Mouse (Mus musculus): ENCODE results near the gene Lsp1.

The Lsp1 gene

DNA sequence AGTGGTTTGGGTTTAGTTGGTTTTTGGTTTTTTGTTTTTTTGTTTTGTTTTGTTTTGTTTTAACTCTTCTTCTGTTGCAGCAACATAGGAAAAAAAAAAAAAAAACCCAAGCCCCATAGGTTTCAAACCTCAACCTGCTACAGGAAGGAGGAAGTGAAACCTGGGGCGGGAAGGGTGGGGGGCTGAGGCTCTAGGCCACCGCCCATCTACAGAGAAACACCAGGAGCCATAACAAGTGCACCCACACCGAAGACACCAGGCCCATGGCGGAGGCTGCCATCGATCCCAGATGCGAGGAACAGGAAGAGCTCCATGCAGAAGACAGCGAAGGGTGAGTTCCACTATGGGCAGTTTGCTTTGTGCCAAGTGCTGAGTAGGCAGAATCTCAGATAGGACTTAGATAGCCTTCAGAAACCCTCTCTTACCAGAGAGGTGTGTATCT, at the start of gene Lsp1:
Gene Lsp1 (plus strand): TSS at position 174 of the 442 bp plus-strand sequence.
- no peak for DNase-seq (ENCODE audit: low spot score)

DNA sequence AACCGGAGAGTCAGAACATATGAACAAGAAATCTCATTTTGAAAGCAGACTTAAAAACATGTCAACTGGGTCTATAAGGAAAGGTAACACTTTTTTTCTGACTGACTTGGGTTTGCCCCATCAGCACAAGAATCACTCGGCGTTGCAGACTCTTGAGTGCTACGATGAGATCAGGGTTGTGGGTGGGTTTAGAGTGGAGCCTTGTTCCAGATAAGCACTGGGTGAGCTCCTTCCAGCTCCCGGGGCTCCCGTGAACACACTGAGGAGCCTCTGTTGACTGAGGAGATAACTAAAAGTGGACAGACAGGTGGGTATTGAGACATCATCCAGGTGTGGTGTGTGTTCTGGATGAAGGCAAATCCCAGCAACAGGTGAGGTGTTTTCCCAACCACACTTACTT, 47.3 kb upstream of the Lsp1 start:
- DNase-seq (ENCODE audit: low spot score): no peak

DNA sequence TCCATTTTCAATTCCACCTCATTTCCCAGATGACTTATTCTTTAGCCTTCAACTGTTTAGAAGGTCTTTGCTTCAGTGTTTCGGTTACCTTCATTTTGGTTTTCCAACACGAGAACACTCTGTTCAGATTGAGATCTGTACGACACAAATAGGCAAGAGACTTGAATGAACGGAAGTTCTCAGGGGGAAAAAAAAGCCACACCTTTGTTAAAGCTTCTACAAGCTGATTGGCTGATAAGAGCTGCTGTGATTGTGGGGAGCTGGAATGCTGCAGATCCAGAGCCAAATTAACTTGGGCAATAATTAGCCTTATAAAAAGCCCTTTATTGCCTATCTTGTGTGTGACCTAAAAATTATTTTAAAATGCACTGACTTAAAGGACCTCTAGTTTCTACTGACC, 45.3 kb upstream of the Lsp1 start:
- no peak for DNase-seq (ENCODE audit: low spot score)

DNA sequence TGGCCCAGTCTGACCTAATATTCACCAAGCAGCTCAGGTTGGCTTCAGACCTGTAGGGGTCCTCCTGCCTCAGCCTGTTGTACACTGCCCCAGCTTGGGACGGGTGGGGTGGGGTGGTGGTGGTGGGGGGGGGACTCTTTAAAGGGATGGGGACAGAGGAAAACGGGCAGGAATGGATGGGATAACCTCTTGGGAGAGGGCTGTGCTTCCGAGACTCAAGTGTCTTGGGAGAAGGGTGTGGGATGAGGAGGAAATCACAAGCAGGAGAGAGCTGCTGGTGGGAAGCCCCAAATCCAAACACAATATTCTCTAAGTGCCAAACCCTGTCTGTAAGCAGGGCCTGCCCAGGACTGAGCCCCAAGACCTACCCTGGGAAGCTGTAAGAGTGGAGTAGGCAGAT, 44.4 kb upstream of the Lsp1 start:
- DNase-seq (ENCODE audit: low spot score): no peak

DNA sequence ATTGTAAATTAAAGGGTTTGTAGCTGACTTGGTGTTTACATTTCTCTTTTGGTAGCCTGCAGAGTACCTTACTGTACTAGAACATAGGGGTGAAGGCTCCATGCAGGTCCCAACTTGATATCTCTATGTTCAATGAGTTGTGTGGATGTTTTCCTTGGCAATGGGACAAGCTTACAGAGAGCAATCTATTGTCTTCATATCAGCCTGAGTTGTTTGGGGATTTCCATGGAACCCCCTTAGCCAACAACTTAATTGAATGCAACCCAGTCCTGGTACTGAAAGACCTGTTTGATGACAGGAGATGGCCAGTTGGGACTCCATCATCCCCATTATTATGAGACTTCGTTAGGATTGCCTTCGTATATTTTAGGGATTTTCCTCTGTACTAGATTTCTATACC, 42.6 kb upstream of the Lsp1 start:
- DNase-seq (ENCODE audit: low spot score): no peak

DNA sequence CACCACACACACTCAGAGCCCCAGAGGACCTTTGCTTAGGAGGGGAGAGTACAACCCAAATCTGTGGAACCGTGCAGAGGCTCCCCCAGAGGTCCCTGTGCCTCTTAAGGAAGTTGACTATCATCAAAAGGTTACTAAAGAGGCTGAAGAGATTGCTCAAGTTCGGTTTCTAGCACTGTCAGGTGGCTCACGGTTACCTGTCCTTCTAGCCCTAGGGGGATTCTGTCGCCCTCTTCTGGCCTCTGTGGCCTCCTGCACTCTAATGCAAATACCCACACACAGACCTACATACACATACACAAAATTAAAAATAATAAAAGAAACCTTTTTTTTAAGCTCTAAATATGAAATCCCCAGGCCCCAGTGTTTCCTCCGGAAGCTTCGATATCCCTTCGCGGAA, 41.9 kb upstream of the Lsp1 start:
- DNase-seq (ENCODE audit: low spot score): no peak

DNA sequence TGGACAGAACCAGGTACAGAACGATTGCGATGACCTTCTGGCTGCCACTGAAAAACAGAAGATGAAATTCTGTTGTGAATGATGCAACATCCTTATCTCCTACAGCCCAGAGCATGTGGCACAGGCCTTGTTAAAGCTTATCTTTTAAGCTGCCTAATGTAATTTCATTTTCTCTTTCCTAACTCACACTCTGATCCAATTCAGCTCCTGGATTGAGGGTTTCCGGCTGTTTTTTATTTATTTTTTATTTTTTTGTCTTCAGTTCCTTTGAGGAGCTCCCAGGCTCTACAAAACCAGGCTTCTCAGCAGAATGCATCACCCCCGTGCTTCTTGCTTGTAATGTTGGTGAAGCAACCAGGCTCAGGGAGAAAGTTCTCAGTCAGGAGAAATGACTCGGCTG, 40.7 kb upstream of the Lsp1 start:
- DNase-seq (ENCODE audit: low spot score): no peak

DNA sequence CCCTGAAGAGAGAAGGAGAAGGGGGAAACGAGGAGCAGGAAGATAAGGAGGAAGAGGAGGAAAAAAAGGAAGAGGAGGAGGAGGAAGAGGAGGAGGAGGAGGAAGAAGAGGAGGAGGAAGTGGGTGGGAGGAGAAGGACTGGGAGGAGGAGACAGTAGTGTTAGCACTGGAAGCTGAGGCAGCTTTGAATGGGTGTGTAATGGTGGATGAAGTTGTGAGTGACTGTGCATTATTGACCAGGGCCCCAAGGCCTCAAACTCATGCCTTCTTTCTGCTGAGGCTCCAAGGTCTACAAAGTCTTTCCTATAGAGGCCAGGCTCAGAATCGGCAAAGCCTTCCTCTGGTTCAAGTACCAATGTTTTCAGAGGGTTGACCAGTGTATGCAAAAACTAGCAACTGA, 38.8 kb upstream of the Lsp1 start:
- no peak for DNase-seq (ENCODE audit: low spot score)

DNA sequence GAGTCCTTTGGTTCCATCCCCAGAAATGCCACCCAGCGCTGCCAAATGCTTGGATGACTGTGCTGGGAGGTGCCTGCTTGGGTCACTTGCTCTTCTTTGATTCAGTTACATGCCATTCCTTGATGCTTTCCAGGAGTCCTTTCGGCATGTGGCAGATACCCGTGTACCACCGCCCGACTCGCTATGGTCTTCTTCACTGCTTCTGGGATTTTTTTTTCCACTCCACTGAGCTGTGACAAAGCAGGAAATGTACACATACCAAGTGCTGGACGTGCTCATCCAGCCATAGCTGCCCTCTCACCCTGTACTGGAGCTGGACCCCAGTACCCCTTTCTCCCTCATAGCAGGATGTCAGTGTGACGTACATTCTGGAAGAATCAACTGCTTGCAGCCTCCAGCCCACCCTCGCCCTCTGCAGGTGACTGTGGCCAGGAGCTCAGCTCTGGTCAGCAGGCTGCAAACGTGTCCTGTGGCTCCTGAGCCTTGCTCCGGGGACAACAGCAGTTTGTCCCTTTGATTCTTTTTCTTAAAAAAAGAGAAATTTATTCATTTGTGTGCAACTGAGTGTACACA, 34.9 kb upstream of the Lsp1 start:
- DNase-seq (ENCODE audit: low spot score): no peak

DNA sequence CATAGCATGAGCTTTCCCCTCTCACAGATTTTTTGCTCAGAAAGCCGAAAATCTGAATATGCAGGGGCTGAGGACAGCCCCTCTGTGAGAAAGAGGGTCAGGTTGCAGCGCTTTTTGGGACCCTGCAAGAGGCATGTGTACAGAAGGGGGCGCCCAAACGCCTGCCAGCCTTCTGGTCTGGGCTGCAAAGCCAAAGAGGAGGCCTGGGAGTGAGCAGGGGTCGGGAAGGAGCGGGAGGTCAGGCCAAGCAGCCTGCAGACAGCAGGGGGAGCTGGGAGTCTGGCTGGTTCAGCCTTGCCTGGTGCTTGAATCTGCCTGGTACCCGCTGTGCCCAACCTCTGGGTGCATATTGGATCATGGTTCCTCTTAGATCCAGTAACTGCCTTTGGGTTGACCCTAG, 32.4 kb upstream of the Lsp1 start:
- DNase-seq (ENCODE audit: low spot score): no peak

DNA sequence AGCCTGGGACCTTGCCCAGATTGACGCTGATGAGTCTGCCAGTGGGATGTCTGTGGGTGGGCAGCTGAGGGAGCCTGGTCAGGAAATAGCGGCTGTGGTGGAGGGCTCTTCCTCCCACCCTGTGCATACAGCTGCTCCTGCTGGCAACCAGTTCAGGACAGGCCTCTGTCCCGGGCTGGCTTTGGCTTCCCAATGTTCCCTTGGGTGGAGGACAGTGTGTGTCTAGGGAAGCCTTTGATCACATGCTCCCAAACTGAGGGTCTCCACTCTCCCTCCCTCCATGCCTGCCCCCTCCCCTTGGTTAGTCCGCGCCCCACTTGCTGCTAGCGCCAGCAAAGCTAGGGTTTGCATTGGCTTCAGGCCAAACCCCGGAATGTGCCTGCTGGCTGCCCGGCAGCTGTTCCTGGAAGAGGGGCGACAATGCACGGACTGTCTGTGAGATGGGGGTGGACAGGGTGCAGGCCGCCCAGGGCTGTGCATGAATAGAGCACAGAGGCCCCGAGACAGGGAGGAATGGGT, 30.4 kb upstream of the Lsp1 start:
- no peak for DNase-seq (ENCODE audit: low spot score)

DNA sequence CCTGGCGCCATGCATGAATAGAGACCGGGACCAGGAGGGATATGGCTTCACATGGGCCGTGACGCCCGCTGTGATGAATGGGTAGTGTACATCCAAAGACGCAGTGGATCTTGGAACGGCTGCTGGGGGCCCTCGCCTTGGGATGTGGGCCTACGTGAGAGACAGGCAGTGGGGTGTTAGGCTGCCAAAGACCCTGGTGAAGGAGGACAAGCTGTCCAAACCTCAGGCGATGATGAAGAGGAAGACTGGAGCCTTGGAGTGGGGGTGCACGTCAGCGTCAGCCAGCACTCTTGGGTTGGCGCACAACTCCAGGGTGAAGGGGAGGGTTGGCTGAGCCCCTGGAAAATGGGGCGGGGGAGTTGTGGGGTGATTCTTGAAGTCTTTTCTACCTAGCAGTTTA, 29.5 kb upstream of the Lsp1 start:
- DNase-seq (ENCODE audit: low spot score): no peak

DNA sequence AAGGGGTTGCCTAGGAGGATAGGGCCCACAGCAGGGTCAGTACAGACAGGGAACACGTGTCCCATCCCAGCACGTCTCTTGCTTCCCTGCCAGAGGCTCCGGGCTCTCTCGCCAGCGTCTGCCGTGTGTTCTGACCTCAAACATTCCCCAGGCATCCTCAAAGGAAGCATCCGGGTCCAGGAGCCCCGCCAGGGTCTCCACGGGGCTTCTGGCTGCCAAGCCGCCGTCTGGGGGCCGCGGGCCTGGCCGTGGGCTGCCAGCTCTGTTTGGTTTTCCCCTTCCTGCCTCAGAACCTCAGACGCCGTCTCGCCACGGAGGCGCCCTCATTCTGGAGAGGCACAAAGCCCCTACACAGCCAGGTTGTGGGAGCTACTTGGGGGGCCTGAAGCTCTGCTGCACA, 27.0 kb upstream of the Lsp1 start:
- no peak for DNase-seq (ENCODE audit: low spot score)

DNA sequence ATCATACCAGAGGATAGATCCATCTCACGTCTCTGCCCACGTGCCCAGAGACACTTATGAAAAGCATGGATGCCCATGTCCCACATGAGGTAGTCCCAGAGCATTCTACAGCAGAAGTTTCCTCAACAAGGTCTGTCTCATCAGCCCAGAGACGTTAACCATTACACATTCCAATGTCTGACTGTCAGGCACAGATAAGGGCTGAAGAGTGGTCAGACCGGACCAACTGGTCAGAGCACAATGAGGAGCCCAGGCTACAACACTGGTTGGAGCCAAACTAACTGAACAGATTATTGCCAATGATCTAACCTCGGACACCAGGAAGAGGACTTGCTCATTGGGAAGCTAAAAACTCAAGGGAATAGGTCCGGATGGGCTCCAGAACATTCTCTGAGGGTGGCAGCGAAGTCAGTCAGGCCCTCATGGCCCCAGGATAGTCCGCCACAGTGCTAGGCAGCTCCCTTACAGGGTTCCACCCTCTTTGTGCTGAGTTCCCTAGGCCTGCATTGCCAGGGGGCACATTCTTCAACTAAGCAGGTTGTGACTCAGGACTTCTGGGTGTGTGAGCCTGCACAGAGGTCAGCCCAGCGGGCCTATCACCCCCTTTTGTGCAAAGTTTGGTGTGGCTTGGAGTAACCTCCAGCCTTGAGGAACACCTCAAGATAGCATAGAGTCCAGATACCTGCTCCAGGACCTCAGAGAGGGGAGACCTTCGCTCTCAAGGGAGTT, 26.3 kb upstream of the Lsp1 start, which contains the start of gene Syt8:
Gene Syt8 (plus strand): TSS at position 714 of the 729 bp plus-strand sequence.
- no peak for DNase-seq (ENCODE audit: low spot score)

DNA sequence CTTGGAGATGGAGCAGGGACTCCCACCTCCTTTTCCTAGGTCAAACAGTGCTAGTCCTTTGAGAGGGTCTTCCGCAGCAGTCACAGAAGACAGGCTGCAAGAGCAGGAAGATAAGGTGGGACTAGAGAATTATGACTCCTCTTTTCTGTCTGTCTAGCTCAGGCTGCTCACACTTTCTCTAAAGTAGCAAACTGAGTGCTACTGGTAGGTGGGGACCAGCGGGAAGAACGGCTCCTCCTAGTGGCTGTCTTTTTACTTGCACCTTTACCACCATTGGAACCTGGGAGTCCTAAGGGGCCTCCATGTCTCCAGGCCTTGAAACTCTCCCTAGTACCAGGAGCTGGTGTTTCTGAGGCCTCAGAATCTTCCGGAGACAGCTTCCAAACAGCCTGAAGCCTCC, 25.1 kb upstream of the Lsp1 start:
- peak; percentile 67 for DNase-seq (ENCODE audit: low spot score)

DNA sequence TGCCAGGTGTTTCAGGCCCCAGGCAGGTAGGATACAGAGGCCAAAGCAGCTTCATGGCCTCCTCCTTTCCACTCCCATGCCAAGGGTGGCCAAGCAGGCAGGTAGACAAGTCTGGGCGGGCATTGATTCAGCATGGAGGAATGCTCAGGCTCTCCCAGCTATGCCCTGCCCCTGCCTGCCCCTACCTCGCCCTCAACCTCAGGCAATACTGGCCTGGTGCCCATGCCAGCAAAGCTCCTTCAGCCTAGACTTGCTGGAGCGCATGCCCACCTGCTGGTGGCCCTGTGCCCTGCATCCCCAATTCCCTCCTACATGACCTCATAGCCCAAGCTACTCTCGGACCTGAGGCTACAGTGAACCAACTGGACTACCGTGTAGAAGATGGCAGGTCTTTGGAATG, 23.3 kb upstream of the Lsp1 start:
- no peak for DNase-seq (ENCODE audit: low spot score)

DNA sequence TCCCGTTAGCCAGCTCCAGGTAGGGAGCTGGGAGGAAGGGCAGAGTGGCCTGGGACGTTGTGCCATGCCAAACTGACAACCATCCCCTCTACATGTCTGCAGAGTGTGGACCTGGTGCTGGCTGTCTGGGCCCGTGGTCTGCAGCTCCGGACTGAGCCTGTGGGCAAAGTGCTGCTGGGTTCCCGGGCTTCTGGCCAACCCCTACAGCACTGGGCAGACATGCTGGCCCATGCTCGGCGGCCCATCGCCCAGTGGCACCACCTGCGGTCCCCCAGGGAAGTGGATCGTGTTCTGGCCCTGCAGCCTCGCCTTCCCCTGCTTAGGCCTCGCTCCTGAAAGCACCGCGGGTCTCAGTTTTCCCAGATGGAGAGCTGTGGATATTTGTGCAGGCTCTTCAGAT, 20.6 kb upstream of the Lsp1 start:
- no peak for DNase-seq (ENCODE audit: low spot score)

DNA sequence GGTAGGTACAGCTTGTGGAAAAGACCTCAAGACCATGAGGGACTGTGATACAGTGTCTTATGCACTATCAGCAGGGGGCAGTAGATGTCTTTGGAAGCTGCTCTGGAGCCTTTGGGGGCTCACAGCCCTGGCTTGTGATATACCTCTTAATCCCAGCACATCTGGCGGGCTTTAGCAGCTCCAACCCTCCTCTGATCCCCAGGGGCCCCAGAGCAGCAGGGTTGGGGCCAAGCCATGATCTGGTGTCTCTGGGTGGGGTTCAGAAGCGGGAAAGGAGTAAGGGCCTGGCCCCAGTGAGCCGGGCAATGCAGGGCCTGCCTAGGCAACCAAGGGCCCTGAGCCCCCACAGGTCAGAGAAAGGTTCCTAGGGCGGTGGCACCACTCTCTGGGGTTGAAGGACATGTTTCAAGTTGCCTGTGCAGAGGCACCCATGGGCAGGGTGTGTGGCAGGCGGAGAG, 19.9 kb upstream of the Lsp1 start:
- peak; percentile 56 for DNase-seq (ENCODE audit: low spot score)

DNA sequence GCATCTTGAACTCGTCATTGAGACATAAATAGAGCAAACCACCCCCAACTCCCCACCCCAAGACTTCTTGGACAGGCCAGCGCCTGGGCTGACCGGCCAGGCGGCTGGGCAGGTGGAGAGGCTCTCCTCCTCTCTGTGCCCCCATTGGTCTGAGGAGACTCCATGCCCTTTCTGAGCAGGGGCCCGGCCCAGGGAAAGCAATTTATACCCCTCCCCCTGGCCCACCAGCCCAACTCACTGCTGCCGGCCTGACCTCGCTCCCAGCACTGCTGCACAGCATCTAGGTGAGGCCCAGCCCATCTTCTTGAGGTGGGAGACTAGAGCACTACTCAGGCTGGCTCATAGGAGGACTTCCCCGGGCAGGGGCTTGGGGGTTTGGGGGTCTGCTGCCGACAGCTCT, 19.0 kb upstream of the Lsp1 start, which contains the start of gene Tnni2:
Gene Tnni2 (plus strand): TSS at position 224 of the 400 bp plus-strand sequence.
- no peak for DNase-seq (ENCODE audit: low spot score)

DNA sequence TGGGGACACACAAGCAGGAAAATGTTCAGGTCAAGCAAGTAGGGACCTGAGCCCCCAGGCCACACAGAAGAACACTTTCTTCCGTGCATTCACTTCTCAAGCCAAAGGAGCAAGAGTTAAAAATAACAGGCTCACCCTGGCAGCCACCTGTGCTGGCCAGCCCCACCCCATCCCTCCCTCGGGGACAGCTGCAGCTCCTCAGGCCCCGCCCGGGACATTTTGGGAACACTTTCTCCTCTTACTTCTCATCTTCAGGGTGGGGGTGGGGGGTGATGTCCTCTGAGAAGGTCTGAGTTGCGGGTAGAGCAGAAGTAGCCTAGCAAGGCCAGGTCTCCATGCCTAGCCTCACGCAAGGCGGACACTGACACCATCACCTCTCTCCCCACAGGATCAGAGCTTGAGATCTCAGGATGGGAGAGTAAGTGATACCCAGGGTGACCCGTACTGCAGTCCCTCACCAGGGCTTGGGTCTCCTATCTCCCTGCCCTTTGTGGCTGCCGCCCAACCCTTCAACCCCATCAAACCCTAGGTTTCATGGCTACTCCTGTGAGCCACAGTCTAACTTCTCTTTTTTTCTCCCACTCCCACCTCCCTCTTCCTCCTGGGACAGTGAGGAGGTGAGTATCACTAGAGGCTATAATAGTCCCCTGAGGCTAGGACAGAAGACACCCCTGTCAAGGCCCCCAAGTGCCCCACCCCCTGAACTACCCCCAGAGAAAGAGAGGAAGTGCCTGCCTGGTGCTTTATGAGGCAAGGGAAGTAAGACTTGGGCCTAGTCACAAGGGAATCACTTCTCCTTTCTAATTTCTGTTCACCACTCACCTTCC, 18.3 kb upstream of the Lsp1 start:
- DNase-seq (ENCODE audit: low spot score): no peak

DNA sequence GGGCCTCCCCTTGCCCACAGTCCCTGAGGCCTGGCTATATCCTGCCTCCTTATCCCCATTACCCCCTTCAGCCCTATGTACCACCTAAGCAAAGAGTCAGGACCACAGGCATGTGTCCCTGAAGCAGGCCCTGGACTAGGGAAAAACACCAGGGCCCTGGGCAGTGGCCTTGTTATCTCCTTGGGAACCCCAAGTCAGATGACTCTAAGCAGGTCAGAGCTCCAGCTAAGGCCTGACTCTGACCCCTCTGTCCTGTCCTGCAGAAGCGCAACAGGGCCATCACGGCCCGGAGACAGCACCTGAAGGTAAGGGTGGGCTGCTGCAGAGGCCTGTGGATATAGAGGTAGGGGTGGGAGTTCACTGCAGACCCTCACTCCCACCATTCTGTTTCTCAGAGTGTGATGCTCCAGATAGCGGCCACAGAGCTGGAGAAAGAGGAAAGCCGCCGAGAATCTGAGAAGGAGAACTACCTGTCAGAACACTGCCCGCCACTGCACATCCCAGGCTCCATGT, 17.6 kb upstream of the Lsp1 start:
- no peak for DNase-seq (ENCODE audit: low spot score)

DNA sequence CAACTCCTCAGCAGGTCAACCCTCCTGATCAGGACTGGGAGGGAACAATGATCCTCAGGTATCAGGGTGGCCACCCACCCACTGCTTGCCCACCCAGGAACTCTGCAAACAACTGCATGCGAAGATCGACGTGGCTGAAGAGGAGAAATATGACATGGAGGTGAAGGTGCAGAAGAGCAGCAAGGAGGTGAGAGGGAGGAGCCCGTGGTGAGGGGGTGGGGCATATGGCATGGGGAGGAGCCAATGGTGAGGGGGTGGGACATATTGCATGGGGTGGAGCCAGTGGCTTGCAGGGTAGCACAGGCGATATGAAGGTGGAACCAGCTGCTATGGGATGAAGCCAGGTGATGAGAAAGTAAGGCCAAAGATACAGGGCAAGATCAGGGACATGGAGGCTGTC, 17.1 kb upstream of the Lsp1 start:
- DNase-seq (ENCODE audit: low spot score): no peak

DNA sequence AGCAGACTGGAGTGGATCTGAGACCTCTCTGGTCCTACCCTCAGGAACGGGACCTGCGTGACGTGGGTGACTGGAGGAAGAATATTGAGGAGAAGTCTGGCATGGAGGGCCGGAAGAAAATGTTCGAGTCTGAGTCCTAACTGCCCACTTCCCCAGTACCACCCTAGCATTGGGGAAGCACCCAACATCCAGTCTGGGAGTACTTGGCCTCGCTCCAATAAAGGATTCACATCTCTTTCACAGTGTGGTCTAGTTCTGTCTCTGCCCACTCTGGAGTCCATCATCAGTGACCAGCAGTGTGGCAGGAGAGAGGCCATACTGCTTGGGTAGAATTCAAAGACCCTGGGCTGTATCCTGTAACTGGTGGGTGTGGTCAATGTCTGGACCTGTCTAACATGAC, 16.4 kb upstream of the Lsp1 start:
- DNase-seq (ENCODE audit: low spot score): no peak

Measured in ovary, postnatal 14 days (tissue).